Mouse (Mus musculus) adrenal gland, postnatal 4 days (tissue): ENCODE data around the gene 1700029P11Rik. TPM values are rescaled to one million over a fixed set of nuclear protein-coding genes. Genes with fewer than 3 reads are reported as not detected.

Source experiments
- DNase-seq, 2 experiments: peaks; one replicate each; pipeline ENCODE4 v3.0.0; 2021 to 2022; ENCODE audit warnings: low spot score in 2 of 2, mixed read lengths in 2 of 2
- long read RNA-seq, 2 experiments: library from polyadenylated mRNA; stranded (forward); transcript quantifications; one replicate each; pipeline ENCODE4 v2.0.0; 2021
- total RNA-seq, 2 experiments: library from RNA; stranded (reverse); gene quantifications; 2 replicates each; pipeline ENCODE4 v1.2.3; 2021

1700029P11Rik gene
- not detected for total RNA-seq
- long read RNA-seq, experiment 1: 0 reads
- long read RNA-seq, experiment 2: 0 reads

DNA sequence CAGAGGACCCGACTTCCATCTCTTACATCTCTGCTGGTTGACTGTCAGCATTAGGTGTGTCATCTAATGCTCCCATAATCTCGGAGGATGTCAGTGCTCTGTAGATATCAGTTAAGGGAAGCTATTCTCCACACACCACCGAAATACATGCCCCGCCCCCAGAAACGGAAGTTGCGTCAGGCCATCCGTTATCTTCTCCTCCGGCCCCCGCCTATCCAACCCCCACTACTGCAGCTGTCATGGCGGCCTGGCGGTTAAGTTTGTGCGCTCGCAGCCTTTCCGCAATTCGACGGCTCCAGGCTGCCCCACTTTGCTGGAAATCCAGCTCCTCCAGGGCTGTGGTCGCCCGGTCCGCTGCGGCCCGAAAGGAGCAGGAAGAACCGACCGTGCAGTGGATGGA lies at the start of gene 1700029P11Rik:
TSS of gene 1700029P11Rik (plus strand) at position 220 of the 400 bp plus-strand sequence.
- DNase-seq: no peak

DNA sequence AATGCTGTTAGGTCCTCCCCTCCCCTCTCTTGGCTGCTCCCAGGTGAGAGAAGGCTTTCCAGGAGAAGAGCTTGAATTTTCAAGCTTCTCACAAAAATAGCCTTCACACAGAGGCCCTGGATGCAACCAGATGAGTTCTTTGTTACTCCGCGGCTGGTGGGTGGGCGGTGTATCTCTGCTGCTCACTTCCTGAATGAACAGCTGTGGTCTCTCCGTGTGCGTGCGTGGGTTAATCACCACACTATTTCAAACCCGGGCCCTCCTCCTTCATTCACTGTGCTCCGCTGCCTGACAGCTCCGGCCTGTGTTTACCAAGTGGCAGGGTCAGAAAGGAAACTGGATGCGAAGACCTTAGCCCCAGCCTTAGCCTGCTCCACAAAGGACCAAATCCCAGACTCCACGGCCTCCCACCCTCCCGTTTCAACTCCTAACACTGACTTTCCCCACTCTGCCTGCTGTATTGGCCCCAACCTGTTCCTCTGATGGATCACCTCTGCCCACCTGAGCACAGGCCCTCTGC lies 47.3 kb upstream of the 1700029P11Rik start:
- no peak for DNase-seq

DNA sequence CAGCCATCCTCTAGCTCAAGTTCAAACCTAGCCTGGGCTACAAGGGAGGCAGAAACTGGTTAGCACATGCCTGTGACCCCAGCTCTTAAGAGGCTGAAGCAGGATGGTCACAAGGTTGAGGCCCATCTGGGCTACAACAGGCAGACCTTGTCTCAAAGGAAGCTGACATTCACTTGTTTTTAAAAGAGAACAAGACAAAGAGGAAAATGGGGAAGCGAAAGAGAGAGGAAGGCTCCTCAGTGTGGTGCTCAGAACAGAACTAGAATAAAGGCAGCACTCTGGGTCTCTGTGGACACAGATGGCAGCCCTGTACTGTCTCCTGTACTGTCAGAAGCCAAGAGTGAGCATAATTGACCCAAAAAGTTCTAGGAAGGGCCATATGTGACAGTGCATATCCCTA lies 46.4 kb upstream of the 1700029P11Rik start:
- DNase-seq: no peak

DNA sequence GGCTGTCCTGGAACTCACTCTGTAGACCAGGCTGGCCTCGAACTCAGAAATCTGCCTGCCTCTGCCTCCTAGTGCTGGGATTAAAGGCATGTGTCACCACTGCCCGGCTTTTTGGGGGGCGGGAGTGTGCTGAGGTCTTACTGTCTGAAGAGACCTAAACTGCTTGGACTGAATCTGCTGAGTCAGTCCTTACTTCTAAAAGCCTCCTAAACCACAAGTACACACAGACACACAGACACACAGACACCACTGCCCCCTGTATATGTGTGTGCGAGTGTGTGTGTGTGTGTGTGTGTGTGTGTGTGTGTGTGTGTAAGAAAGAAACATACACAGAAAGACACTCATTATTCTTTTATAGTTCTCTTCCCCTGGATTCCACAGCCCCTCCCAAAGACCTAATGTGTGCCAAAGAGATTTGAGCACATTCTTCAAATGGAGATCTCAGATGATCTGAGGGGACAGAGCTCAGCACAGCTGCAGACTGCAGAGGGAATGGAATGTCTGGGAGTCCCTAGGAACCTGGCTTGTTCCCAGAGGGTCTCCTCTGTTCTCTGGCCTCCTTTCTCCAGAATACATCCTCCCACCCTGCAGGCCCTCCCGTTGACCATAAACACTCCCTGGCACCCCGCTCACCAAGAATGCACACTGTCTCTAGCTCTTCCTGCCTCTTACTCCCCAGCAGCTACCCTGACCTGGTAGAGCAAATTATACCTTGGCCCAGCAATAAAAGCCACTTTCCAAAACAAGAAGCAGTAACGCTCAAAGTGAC lies 44.3 kb upstream of the 1700029P11Rik start:
- DNase-seq: no peak

DNA sequence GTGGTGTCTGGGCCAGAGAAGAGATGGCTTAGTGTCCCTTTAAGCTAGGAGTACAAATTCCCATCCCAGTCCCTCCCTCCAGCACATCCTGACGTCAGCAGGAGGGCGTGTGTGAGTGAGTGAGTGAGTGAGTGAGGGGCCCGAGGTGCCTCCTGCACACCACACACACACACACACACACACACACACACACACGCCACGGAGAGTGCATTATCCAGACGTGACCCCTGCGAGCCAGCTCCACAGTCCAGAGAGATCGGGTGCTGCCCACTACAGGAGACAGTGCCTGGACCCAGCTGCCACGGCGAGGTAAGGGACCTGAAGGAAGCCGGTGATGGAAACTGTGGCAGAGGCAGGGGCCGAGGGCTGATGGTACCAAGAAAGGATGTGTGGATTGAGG lies 43.7 kb upstream of the 1700029P11Rik start, which contains the start of gene Csdc2:
TSS of gene Csdc2 (plus strand) at position 81 of the 400 bp plus-strand sequence.
- no peak for DNase-seq

DNA sequence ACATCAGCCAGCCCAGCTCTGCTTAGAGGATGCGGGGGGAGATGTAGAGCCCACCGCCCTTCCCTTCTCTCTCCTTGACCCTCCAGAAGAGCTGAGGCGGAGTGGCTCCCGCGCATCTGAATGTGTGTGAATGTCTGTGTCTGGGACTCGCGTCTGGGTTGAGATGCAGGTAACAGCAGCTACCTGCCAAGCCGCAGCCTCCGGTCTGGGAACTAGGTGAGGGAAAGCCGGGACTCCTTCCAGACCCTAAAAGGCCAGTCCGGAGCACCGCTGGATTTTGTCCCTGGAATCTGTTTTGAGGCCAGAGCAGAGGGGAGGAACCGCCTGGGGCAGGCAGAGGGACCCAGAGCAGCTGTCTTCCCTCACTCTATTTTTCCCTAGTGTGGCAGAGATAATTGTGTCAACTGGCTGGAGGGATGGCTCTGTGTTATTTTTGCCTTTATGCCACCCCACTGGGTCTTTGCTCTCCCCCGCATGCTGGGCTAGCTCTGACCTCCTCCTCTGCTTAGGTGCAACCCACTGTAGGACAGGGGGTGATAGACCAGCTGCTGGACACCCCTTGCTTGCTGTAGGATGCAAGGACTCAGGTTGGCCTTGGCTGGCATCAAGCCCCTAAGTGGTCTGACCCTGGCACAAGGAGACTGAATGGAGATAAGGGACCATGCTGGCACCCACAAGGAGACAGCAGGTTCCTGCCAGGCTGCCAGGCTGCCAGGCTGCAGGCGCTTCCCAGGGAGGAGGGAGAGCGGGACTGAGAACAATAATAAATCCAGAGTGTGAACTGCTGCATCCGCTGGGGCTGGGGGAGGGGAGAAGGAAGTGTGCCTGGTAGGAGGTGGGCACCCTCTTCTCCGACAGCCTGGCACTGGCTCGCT lies 43.0 kb upstream of the 1700029P11Rik start:
- DNase-seq: no peak

DNA sequence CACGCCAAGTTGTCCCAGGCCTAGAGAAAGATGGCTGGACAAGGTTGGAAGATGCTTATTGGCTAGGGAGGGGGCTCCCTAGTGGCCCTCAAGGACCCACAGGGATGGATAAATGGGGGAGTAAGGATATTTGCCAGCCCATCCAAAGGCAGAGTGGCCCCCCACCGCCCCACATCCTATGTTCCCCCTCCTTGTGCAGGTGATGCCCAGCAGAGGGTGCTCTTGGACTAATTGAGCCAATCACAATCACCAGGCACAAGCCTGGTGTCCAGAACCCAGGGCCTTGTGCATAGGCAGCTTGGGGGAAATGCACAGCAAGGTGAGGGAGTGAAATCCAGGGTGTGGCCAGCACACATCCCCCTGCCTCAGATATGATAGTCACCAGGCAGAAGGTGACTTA lies 42.1 kb upstream of the 1700029P11Rik start:
- no peak for DNase-seq

DNA sequence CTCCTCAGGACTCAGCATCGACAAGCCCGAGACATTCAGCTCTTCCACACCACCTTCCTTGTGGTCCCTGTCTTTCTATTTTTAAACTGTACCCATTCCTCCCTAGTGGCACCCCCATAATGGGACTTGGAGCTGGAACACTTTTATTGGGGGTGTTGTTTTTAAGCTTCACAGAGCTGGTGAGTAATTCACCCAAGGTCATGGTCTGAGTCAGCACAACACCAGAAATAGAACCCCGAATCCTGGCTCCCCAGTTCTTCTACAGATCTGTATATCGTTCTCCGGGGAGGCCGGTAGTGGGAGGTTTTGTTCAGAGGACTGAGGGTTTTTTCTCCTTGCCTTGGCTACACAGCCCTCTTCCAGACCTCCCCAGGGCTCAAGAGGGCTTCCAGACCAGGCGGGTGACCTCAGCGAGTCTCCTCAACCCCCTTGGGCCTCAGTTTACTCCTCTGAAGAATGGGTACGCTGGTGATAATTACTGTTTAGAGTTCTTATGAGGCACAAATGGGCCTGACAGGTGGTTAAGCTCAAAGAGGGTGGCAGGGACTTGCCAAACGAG lies 41.1 kb upstream of the 1700029P11Rik start:
- no peak for DNase-seq

DNA sequence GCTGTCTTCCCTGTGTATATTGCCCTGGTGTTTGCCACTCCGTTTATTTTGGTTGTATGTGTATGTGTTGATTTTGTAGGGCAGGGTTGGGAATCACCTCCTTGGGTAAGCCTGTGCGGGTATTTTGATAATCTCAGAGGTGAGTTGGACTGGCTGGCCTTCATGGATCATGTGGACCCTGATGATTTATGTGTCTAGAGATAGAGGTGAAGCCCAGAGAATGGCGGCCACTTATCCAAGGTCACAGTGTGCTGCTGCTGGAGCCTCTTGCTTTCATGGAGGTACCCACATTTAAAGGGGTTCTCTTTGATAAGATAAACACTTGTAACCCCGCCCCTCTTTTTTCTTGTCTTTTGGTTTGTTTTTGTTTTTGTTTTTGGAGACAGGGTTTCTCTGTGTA lies 40.6 kb upstream of the 1700029P11Rik start:
- DNase-seq: no peak

DNA sequence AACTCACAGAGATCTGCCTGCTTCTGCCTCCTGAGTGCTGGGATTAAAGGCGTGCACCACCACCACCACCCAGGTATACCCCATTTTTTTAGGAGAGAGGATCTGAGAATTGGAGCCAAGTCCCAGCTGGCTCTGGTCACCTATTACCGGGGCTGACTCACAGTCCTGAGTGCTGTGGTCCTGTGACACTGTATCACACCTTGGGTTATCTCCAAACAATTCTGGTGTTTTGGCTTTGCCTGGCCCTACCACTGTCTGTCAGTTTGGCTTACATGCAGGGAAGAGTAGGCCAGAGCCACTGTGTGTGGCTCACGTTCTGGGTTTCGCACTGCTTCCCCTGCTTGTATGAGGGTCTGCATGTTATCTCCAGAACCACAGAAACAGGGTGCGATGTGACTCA lies 40.1 kb upstream of the 1700029P11Rik start:
- no peak for DNase-seq

DNA sequence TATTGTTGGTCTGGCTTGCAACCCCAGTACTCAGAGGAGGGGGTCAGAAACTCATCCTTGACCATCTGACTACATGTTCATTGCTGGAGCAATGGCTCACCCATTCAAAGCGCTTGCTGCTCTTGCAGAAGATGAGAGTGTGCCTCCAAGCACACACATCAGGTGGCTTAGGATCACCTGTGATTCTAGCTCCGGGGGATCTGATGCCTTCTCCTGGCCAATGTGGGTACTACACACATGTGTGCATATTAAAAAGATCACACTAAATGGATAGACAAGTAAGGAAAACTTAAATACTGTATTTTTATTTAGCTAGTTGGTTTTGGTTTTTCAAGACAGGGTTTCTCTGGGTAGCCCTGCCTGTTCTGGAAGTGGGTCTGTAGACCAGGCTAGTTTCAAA lies 39.3 kb upstream of the 1700029P11Rik start:
- DNase-seq: no peak

DNA sequence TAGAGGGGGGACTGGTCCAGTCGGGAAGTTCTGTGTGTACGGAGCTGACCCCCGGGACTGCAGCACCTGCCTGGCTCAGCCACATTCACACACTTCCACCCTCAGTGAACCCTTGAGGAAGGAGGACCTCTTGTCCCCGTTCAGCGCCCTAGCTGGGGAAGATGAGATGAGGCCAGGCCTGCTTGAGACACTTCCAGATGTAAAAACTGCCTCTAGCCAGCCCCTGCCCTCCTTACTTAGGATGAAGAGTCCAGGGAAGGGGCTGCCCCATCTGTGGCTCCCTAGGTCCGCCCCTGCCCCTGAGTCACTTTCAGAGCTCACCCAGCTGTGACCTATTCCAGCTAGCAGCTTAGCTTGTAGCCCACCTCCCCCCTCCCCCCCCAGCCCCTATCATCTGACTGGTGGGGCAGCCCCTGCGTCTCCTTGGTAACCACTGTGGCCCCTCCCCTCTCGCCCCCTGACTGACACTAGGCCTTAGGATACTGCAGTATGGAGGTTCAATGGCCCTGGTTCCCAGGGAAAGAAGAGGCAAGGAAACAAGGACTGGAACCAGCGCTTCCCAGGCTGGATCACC lies 37.1 kb upstream of the 1700029P11Rik start:
- no peak for DNase-seq

DNA sequence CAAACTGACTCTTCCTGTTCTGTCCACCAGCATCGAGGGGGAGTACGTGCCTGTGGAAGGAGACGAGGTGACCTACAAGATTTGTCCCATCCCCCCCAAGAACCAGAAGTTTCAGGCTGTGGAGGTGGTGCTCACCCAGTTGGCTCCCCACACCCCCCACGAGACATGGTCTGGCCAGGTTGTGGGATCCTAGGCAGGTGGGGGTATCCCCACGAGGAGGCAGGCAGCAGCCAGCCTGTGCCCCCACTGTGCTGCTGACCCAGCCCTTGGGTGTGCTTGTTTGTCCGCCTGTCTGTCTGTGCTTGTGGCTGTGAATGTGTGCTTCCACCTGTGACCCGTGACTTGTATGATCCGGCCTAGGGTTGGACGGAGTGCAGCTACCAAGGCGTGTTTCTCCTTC lies 31.3 kb upstream of the 1700029P11Rik start:
- no peak for DNase-seq

DNA sequence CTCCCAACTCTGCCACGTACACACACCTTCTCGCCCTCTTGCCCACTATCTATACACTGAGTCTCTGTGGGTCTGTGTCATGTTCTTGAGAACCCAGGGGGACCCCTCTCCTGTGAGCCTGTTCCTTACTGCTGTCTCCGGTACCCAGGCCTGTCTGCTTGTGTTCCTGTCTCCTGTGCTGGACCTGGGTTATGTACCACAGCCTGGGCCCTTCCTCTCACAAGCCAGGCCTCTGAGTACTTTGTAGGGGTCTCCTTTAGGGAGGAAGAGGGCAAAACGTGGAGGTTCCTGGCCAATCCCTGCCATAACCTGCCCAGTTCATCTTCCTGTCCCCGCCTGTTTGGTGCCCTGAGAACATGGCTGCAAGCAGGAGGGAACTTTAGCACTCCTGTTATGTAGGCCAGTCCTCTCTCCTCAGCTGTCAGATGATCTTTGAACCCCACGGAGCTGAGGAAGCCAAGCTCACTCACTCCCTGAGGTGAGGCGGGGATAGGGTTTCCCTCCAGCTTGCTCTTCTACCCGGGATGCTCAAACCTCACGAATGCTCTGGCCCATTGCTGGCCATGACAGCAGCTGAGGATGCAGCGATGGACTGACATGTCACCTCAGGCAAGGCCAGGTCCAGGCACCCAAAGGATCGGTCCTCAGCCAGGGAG lies 30.7 kb upstream of the 1700029P11Rik start:
- DNase-seq: no peak

DNA sequence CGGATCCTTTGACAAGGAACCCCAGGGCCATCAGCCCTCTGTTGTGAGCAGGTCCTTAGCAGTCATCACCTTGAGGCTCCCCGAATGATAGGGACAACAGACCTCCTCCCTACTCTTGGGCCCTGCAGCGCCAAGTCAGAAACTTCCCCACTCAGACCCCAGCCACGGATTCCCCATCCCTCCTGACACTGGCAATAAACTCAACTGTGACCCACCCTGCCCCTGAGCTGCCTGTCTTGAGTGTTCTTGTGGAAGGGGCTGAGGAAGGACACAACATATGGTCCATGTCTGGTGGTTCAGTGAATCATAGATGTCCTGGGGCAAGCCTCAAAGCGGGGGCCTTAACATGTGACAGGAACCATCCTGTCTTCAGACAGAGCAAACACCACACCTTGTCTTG lies 29.6 kb upstream of the 1700029P11Rik start:
- DNase-seq: no peak

DNA sequence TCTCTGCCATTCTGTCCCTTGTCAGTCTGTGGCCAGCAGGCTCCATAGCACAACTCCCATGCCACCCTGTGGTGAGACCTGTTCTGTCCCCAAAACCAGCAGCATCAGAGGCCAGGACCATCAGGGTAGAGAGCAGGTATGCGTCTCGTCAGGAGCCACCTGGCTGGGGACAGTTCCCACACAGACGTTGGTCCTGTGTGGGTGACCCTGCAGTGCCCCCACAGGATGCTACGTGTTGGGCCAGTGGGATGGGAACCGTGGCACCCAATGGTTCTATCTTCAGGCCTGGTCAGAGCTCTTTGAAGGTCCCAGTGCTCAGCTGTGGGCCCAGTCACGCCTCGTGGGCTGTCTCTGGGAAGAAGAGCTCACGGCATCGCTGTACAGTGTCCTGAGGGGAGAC lies 29.2 kb upstream of the 1700029P11Rik start:
- DNase-seq: no peak

DNA sequence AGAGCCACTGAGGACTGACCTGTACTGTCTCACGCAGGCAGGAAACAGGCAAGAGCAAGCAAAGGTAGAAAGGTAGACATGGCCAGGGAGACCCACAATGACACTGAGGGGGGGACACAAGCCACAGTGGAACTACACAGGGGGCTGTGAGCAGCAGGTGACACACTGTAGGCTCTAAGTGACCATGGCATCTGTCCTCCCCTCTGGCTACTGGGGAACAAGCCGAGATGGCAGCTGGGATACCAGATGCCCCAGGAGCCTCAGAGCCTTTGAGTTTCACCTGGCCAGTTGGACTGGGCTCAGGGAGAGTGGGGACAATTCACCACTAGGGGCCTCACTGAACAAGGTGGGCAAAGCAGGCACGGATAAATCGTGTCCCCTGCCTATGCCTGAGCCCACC lies 28.0 kb upstream of the 1700029P11Rik start:
- no peak for DNase-seq

DNA sequence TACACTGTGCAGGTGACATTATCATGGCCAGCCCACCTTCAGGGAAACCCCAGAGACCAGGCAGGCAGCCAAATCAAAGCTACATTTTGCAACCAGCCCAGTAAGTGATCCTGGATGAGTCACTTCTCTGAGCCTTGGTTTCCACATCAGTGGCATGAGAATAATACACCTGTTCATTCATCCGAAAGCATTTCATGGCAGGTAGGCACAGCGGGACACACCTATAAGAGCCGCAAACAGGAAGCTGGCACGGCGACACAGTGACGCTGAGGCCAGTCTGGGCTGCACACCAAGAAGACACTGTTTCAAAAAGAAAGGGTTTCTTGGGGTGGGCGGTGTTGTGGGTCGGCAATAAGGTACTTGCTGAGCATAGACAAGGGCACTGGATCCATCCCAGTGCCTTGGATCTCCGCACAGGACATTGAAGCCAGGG lies 26.2 kb upstream of the 1700029P11Rik start:
- DNase-seq: no peak

DNA sequence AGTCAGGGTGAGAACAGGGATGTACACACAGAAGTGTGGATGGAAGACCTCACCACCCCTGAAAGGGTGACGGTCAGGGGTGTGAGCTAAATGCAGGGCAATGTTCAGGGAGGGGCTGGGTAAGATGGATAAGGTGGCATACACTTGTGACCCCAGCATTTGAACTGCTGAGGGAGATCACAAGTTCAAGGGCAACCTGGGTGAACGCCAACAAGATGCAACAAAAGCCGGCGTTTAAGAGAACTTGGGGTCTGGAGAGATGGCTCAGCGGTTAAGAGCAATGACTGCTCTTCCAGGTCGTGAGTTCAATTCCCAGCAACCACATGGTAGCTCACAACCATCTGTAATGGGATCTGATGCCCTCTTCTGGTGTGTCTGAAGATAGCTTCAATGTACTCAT lies 25.6 kb upstream of the 1700029P11Rik start:
- DNase-seq: no peak

DNA sequence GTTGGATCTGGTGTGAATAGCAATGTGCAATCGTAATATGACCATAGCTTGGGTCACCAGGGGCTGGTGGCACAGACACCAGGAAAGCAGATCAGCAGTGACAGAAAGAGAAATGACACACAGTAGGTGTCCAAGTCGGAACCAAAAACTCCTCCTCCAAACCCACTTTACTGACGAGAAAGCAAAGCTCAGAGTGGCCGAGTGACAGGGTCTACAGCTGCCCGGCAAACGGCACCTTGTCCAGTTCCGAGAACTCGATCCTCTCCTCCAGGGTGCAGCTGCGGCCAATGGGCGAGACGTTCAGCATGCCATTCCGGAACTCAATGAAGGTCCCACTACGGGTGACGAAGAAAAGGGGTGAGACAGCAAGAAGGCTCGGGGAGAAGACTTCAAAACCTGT lies 24.9 kb upstream of the 1700029P11Rik start:
- DNase-seq: no peak

DNA sequence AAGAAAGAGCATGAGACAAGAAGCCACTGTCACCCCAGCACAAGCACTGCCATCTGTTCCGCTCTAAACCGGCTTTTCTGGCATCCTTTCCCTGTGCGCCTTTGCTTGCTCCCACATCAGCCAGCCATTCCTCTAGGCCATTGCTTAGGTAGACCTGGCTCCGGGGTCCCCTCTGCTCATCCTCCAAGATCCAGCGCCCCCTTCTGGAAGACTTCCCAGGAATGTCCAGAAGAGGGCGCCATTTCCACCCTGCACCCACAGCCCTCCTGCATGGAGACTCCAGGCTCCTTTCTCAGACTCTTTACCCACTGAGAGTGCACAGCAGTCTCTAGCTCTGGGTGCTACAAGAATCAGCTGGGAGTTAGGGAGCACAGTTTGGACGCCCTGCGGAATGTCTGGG lies 23.9 kb upstream of the 1700029P11Rik start:
- no peak for DNase-seq
